Mouse (Mus musculus): ENCODE measurements around the gene Chst11.

- TF ChIP-seq CTCF (IDR thresholded peaks at IDR 0.05; ENCODE audit: low read depth) (no peak), EP300 (IDR thresholded peaks at IDR 0.05; ENCODE audit: low read depth) (no peak)
Observed at GRCm38 (mm10) chr10:83151362-83151761, 166.1 kb downstream of the Chst11 start.
